Mouse (Mus musculus) cortical plate, adult 2 months (tissue): ENCODE measurements around the gene Cdkl1.

Experiments
- CTCF ChIP-seq: fragments of 200-500 bp; IDR thresholded peaks from 2 replicates; pipeline ENCODE4 v1.5.1; 2011; ENCODE audit warnings: mild to moderate bottlenecking, control low read depth, low read length; ENCODE audit not compliant: insufficient read depth; ENCODE audit errors: extremely low read depth
- POLR2A ChIP-seq: fragments of 200-500 bp; IDR thresholded peaks from 2 replicates; pipeline ENCODE4 v1.6.1; 2011; ENCODE audit warnings: mild to moderate bottlenecking, low read length, control low read depth; ENCODE audit not compliant: insufficient read depth; ENCODE audit errors: extremely low read depth

DNA sequence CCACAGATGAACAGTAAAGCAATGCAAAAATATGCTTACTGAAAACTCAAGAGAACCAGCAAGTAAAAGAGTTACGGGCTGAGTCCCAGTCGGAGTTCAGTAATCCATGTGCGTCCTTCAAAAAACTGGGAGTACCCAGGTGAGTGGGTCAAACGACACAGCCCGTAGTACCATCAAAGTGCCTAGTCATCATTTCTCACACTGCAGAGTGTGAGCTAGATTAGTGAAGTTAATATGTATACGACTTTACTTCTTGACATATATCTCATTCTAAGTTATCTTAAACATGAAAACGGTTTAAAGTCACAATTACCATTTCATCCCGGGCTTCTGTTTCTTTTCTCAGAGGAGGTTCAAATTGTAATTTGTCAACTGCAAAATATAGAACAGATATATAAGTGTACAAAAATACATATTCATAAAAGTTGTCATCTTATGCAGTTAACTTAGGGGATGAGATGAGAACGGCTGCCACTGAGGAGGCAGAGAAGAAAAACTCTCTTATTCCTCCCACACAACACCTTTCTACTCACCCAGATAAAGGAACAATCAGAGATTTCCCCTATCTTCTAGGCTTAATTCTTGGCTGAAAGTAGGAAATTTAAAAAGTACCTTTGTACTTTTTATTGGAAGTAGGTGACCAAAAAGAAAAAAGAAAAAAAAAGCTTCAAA, 40.3 kb upstream of the Cdkl1 start:
- TF ChIP-seq CTCF (no peak), POLR2A (no peak)
